Mouse (Mus musculus) cerebral cortex, adult 2 months (tissue): ENCODE measurements around the gene Emb.

Experiments
- WGBS: fragments of 180-500 bp; shearing (Covaris S2); methylation state at CpG from one replicate; pipeline ENCODE4 v1.1.7; 2018; 5-methylcytosine and 5-hydroxymethylcytosine counted together

The Emb gene

DNA sequence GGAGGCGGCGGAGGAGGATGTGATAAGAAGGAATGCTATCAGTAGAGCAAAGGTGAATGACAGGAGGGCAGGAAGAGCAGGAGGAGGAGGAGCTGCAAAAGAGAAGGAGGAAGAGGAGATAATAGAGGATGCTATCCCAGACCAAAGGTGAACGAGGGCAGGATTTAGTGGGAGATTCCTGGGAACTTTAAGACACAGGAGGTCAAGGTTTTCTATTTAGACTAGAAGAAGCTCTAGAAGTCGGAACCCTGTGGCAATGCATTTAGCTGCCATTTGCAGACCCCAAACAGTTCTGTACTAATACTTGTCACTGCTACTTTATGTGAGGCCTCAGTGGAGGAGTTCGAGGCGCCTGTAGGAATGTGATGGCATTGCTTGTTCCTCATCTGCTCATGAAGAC, at the start of gene Emb:
Emb (plus strand) TSS at position 301 of the 400 bp plus-strand sequence.
- WGBS = 85% methylated on average over 6 of the region's 6 CpGs

DNA sequence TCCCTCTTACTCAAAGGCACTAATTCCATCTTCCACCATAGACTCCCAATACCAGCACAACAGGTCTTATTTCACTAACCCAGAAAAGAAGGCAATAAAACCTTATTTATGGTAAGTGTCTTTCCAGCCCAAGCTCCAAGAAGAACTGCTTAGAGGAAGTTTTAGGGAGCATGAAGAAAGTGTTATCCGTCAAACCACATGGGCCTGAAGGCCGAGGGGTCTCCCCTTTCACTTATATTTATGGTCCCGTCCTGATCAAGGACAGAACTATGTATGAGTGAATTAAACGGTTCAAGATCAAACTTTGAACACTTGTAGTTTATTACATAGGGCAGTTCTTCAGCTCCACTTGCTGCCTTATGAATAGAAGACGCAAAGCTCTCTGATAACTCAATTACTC, 44.4 kb upstream of the Emb start:
- 89% methylated on average over 5 of the region's 5 CpGs for WGBS

DNA sequence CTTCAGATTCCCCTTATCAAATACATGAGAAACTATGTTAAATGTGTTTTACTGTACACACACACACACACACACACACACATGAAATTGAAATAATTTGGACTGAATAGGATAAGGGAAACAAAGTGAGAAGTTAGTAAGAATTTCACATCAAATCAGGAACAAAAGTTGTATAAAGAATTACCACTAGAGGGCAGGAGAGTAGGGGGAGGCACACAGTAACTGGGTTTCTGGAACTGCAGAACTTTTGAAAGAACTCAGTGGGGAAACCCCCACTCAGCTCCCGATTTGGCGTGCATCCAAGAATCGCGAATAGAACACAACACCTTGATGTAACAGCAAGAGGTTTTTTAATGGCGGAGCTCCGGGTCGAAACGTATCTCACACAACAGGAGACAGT, 43.3 kb upstream of the Emb start:
- WGBS = 88% methylated on average over 8 of the region's 8 CpGs

DNA sequence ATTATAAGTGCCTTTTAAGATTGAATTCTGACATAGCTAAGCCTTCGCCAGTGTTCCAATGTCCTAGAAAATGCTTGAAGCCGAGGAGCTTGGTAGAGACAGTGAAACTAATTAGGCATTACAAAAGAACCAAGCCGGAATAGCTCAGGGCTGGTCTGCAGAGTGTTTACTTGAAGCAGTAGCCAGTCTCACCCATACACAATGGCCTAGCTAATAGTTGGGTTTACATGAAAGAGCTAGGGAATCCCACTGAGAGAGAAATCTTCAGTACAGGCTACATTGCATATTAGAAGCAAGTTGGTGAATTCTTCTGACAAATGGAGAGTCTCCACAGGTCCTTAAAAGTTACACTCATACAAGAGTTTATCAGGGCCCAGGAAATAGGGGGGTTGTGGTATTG, 27.4 kb upstream of the Emb start:
- WGBS = 66% methylated on average over 3 of the region's 3 CpGs

DNA sequence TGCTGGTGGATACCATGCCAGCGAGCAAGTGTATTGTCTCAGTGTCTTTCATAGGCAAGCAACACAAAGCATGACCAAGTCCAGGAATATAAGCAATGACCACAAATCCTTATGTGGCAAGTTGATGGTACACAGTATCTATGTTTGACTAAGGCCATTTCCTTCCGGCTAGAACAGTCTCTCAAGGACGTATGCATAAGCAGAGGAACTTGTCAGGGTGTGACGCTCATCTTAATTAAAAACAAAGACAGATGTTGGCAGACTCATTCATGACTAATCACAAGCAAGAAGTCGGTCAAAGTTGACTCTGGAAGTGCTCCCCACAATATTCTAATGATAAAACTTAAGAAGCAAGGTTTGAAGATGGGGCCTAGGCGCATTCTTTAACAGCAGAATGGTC, 25.0 kb upstream of the Emb start:
- WGBS = 80% methylated on average over 6 of the region's 6 CpGs

DNA sequence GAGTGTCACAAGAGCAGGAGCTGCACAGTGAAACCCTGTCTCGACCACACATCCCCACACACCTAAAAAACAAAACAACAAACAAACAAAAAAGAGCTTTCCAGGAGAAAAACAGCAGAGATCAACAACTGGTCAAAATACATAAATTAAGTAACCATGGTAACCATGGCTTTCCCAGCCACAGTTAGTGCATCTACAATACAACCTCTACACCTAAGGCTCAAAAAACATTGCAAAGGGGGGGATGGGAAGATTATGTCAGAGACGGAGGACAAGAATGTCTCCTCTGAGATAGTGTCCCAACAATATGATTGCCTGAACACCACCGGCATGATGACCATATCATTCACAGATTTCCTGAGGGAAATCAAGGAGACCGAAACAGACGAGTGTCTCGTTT, 23.0 kb upstream of the Emb start:
- WGBS = 78% methylated on average over 6 of the region's 6 CpGs

DNA sequence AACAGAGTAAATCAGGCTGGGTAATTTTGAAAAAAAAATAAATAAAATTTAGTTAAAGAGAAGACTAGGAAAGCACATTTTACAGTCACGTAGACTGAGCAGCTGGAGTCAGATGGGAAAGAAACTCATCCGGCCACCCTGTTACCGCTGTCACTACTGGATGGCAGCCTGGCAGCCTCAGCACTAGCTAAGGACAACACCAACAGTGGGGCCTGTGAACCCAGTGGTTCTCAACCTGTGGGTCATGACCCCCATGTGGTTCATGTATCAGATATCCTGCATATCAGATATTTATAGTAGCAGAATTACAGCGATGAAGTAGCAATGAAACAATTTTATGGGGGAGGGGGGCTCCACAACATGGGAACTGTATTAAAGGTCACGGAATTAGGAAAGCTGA, 16.2 kb upstream of the Emb start:
- 94% methylated on average over 5 of the region's 5 CpGs for WGBS

DNA sequence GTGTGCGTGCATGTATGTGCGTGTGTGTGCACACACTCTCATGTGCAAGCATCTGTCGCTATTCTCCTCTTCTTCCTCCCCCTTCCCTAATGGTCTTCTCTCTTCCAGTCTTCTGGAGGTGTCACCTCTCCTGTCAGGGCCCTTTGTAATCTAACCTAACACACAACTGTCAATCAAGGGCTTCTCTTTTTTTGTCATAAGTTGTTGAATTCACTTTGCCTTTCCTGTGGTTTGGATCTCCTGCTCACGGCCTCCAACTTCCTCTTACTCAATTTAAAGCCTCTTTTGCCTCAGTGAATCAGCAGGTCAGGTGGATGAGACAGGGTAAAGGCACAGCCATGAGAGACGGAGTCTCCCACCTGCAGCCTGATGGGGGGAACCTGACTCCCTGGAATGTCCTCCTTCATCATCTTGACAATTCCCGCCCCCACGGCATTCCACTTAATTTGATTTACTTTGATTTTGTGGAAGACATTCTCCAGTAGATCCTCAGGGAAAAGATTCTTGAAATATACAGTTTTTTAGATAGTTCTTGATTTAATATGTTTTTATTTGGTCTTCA, 14.8 kb upstream of the Emb start:
- WGBS = 82% methylated on average over 7 of the region's 7 CpGs

DNA sequence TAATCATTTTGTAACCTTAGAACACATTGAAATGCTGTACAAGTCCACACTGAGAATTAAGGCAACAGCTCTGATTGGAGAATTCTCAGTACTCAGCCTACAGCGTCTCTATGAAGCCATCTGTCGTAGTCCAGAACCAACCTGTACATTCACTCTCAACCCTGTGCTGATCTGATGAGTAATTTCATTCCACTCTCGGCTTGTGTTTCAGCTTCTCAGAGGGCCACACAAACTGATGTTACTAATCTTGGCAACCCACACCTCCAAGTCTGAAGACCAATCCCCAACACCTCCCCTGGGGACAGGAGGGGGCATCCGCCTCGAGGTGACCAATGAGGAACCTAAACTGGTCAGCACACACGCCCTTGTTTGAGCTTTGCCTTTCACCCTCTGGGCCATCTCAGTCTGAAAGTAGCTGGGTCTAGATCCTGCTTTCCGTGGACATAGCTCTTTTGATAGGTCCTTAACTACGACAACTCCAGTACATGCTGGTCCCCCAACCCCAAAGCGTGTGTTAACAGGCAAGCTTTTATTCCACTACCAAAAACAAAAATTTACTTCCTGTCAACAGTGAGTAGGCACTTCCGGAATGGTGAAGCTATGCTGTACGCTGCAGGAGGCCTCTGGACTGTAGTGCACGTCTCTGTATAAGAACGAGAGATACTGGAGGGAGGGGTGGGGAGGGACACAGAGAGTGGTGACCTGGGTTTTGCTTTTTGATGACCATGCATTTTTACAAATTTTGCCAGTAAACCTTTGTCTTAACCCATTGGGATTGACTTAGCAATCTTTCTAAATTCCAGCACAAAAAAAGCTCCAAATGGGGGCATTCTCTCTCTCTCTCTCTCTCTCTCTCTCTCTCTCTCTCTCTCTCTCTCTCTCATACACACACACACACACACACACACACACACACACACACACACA, 12.5 kb upstream of the Emb start:
- WGBS = 78% methylated on average over 13 of the region's 13 CpGs

DNA sequence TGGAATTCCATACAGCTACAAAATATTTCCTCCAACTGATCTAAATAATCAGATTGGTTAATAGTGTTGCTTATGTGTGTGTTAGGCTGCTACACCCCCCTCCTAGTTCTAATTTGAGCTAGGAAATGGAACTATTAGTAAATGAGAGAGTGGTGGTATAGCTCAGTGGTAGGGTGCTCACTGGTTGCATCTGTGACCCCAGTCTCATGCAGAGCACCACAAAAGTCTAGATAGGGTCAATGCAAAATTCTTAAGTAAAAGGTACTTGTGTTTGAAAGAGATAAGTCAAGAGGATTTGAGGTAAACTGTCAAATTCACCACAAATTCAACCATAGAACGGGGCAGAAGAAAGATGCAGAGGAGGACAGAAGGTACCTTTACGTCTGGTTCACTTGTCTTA, 10.7 kb upstream of the Emb start:
- WGBS = 100% methylated on average over 2 of the region's 2 CpGs

DNA sequence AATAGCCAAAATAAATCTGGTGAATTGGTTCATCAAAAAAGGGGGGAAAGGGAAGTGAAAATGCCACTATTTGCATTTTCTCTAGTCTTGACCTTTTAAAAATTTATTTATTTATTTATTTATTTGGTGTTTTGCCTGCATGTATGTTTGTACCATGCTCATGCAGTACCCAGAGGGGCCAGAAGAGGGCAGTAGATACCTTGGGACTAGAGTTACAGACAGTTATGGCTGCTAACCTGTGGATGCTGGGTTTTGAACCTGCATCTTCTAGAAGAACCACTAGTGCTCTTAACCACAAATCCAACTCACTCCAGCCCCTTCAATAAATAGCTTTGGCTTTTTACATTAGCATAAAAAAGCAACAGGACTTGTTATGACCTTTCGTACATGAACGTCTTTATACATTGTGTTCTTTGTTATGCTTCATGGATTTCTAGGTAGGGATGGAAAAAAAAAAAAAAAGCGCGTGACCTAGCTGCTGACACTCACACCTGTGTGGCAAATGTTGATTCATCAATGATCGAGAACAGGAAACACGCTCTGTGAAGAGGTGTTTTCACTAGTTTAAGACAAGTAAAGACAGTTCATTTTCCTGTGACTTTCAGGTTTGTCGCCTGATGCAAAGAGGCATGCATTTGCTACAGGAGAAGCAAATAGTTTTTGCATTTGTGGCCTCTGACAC, 9.8 kb upstream of the Emb start:
- 89% methylated on average over 7 of the region's 7 CpGs for WGBS

DNA sequence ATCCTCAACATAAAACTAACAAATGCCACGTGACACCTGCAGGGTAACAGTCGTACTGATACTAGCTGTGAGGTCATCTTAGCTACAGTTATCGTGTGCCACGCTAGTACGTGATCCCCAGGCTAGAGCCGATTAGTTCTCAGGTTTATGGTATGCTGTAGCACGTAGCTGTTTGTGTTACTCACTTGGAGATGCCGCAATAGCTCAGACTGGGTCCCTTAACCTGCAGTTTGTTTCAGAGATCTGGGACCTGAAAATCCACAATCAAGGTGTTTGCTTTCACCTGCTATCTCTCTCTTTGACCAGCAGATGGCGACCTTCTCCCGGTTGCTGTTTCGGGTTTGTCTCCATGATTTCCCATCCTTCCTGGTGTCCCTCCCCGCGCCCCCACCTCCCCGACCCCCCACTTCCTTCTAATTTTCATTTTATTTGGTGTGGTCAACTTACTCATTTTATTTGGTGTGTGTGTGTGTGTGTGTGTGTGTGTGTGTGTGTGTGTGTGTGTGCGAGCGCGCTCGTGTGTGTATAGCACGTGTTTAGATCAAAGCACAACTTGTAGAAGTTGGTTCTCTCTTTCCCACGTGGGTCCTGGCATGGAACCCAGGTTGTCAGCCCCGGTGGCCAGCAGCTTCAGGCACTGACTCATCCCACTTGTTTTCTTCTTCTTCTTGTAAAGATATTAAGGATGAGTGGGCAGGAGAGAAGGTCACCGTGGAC, 5.4 kb upstream of the Emb start:
- WGBS = 45% methylated on average over 22 of the region's 22 CpGs

DNA sequence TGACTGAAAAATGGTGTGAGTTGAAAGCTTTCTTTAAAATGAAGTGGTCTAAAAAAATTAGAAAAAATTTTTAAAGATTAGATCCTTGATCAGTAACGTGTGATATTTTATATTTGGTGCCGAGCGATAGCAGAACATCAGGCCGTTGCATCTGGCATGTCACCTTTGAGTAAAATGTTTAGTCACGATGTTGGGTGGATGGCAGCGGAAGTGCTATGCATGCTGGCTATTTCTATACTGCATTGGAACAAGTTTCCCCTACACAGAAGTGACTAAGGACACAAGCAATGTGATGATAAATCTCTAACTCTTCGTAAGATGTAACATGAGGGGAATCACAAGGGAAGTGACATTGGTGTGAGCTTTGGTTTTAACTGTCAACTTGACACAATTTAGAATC, 3.7 kb upstream of the Emb start:
- WGBS = 69% methylated on average over 7 of the region's 7 CpGs

DNA sequence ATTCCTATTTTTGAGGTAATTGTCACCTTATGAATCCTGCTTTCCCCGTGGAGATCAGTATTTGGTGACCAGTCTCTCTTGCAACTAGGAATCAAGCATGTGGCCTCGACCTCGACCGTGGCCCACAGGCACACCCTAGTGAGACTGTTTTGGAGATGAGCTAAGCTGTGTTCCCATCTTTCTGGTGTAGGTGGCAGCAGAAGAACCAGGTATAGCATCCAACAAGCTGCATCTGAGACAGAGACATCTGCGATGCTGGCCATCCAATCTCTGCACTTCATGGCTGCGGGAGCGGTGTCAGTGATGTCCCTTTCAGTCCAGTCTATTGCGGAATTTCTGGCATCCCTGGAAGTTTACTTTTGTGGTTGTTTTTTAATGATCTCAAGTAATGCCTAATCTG, 2.3 kb upstream of the Emb start:
- 89% methylated on average over 8 of the region's 8 CpGs for WGBS

DNA sequence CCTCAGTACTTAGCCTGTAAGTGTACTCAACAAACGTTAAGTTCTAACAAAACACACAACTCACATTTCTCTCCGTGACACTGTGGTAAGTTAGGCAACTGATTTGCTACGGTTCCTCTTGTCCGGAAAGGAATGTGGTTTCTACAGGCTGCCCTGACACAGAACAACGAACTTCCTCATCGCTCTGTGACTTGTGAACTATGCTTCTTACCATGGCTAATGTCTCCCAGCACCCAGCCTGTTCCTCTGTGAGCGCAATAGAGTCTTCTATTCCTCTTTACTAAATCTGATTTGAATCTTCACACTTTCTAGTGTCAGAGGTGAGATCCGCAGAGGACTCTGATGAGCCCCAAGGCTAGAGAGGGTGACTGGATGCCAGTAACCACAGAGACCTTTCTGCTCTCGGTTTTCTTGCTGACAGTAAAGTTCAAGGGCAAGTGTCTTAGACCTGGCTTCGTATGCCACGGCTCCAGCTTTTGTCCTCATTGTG, 3.1 kb downstream of the Emb start:
- WGBS = 80% methylated on average over 11 of the region's 11 CpGs

DNA sequence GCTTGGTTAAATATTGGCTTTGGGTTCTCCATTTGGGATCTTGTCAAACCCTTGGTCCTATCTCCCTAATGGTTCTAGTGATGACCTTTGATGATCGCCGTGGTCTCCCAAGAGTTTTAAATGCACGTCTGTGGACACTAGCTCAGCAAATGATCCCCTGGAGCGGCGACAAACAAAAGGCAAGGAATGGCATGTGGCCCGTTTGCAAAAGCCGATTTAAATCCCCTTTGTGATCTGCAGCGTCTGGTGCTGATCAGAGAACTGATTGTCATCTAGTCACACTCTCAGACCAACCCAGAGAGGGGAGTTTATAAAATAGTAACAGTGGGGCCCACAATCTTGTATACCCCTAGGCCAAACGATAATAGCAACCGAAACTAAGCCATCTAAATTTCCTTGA, 7.1 kb downstream of the Emb start:
- 46% methylated on average over 10 of the region's 10 CpGs for WGBS

DNA sequence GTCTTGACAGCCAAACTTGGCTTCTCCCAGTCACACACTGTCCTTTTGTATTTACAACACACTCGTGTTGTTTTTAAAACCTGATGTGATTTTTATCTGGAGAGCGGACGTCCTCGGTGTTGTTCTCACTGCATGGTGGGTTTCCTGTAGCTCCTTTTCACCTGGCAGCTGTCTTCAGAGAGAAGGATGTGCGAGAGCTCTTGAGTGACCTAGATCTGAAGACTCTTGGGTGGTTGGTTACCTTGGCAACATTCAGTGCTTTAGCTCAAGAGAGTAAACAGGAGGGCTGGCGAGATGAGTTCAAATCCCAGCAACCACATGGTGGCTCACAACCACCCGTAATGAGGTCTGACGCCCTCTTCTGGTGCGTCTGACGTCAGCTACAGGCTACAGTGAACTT, 7.8 kb downstream of the Emb start:
- 22% methylated on average over 10 of the region's 10 CpGs for WGBS

DNA sequence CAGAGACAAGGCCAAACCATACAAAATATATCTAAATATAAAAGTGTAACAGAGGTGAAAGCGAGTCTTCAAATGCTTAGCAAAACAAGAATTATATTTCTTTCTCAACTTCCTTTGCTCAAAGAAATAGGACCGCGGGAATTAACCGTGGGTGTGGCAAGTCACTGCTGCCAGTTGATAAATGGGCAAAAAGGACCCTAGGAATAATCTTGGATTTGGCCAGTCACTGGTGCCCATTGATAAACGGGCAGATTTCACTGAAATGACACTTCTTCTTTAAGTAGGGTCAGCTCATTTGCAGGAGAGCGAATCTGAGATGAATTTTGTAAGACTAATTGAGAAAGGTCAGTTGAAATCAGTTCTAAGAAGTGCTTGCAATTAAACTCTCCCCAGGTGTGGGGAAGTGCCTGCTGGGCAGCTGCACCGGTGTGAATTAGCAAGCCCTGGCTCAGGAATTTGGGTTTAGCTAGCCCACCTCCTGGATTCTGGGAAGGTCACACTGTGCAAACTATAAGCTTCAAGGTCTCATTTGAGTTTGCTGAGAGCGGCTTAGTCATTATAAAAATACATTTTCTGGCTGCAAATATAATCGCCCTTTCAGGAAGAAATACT, 8.5 kb downstream of the Emb start:
- WGBS = 39% methylated on average over 9 of the region's 9 CpGs

DNA sequence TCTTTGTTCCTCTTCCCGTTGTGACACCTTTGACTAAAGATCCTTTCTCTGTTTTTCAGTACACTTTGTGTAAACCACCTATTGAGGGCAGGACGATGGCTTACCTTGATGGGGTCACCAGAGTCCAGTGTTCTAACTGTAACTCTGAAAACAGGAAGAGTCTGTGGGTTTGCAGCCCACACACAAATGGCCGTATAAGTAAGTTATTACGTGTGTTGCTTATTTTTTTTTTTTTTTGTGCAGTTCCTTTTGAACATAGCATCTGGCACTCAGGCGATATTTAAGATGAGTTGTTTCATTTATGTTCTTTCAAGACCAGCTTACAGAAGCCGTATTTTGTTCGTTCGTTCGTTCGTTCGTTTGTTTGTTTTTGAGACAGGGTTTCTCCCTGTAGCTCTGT, 9.3 kb downstream of the Emb start:
- WGBS = 45% methylated on average over 11 of the region's 11 CpGs

DNA sequence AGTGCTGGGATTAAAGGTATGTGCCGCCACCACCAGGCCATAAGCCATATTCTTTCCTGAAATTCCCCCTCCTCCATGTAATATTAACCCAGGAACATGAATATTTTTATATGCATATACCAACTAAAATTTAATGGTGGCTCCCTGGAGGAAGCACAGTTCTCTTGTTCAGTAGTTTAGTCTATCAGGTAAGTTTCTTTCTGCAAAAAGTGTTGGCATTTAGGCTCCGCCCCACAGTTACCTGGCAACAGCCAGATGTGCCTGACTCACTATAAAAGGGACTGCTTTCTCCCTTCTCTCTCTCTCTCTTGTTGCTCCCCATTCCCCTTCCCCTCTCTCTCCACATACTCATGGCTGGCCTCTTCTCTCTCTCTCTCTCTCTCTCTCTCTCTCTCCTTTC, 9.8 kb downstream of the Emb start:
- WGBS = 88% methylated on average over 2 of the region's 2 CpGs

DNA sequence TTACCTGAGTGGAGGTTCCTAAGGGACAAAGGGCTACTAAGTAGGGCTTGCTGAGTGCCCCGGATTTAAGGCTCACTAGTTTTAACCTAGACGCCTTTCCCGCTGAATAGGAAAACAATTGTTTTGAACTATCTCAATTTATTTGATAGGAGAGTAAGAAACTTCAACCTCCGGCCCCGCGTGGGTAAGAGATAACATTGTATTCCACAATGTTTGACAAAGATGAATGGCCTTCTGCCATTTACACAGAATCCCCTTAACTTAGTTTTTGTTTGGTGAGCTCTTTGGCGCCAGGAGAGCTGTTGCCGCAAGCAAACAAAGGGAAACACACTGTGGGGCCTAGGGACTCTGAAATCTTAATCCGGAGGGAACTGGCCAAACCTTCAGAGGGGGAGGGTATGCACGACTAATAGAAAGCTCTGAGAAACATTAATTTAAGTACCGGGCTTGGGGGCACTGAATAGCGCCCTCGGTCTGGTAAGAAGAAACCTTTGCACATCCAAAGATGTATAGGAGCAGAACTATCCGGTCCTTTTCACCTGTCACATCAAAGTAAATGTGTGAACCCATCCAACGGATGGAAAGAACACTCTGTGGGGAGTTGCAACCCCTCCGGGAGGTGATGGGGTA, 11.7 kb downstream of the Emb start:
- whole genome bisulfite sequencing = 24% methylated on average over 16 of the region's 16 CpGs
